8 mouse cellular contexts compared by ENCODE assay signal in genomic region chr2:109694116-109694837, GRCm38 (mm10). TPM values are rescaled to one million over a fixed set of nuclear protein-coding genes. Genes with fewer than 3 reads are reported as not detected.
A peak's percentile ranks its signal among the peaks of the same experiment; 100 is the strongest.
DNase-seq lines count a peak whose midpoint lies in the region; ATAC-seq and TF ChIP-seq lines count a peak whose summit lies in the region.

No protein-coding gene starts in this region.

- DNase-seq in heart, adult 8-10 months (ENCODE audit: low spot score), result no peak
- DNase-seq in ZHBTc4 (ENCODE audit: low read depth, low spot score), result peak; percentile 30
- DNase-seq in liver, embryonic 14.5 days (ENCODE audit: low read depth in 3 of 3, low spot score in 3 of 3), result no peak
- no peak for DNase-seq in natural killer cell, adult 2 months (ENCODE audit: low spot score in 2 of 2)
- no peak for DNase-seq in yolk sac, embryonic 10.5 days (ENCODE audit: low spot score)

- H3K27ac ChIP-seq in heart, embryonic 16.5 days (ENCODE audit: low read length), result no peak overlapping the region
- no peak overlapping the region for H3K27ac ChIP-seq in forebrain, embryonic 13.5 days
- no peak overlapping the region for H3K27ac ChIP-seq in liver, embryonic 14.5 days

- H3K9me3 ChIP-seq in heart, embryonic 16.5 days (replicated peaks; ENCODE audit: control insufficient read depth, low read length), result no peaks in the 10 kb centered on the region
- no peaks in the 10 kb centered on the region for H3K9me3 ChIP-seq in forebrain, embryonic 13.5 days (replicated peaks)
- H3K9me3 ChIP-seq in liver, embryonic 14.5 days (ENCODE audit: control insufficient read depth, low read length), result no peaks in the 10 kb centered on the region

- TF ChIP-seq CTCF in liver, embryonic 14.5 days (IDR thresholded peaks at IDR 0.05; ENCODE audit: low read depth), result no peak

- under 1% methylated on average over 26 of the region's 26 CpGs for WGBS in heart, embryonic 16.5 days
- under 1% methylated on average over 25 of the region's 26 CpGs for WGBS in forebrain, embryonic 13.5 days
- 2% methylated on average over 26 of the region's 26 CpGs for WGBS in liver, embryonic 14.5 days (ENCODE audit: insufficient replicate concordance)

- no peaks in the 10 kb centered on the region for H3K36me3 ChIP-seq in heart, embryonic 16.5 days (ENCODE audit: control insufficient read depth, insufficient read depth)
- H3K36me3 ChIP-seq in forebrain, embryonic 13.5 days (ENCODE audit: poor library complexity, severe bottlenecking), result no peaks in the 10 kb centered on the region
- no peaks in the 10 kb centered on the region for H3K36me3 ChIP-seq in liver, embryonic 14.5 days (replicated peaks; ENCODE audit: control insufficient read depth, insufficient read depth, low read depth)

- peaks cover 39% of the 10 kb centered on the region for H3K27me3 ChIP-seq in heart, embryonic 16.5 days (ENCODE audit: control insufficient read depth, insufficient read depth, low read length)
- H3K27me3 ChIP-seq in forebrain, embryonic 13.5 days, result peaks cover 82% of the 10 kb centered on the region
- peaks cover 23% of the 10 kb centered on the region for H3K27me3 ChIP-seq in liver, embryonic 14.5 days (ENCODE audit: control insufficient read depth, insufficient read depth, low read length)

- no peak for TF ChIP-seq EP300 in liver, embryonic 14.5 days (IDR thresholded peaks at IDR 0.05; ENCODE audit: low read depth)

- peak overlapping the region; percentile 55 for H3K9ac ChIP-seq in heart, embryonic 16.5 days (ENCODE audit: low read length)
- peak overlapping the region; percentile 60; the same call in 1 of the 2 replicates for H3K9ac ChIP-seq in forebrain, embryonic 13.5 days
- H3K9ac ChIP-seq in liver, embryonic 14.5 days (replicated peaks), result no peak overlapping the region

- peak overlapping the region; percentile 66 for H3K4me3 ChIP-seq in heart, embryonic 16.5 days (ENCODE audit: low read length)
- peak overlapping the region; percentile 50 for H3K4me3 ChIP-seq in forebrain, embryonic 13.5 days
- H3K4me3 ChIP-seq in liver, embryonic 14.5 days (ENCODE audit: insufficient read depth in 1 of 2, low read depth in 2 of 2, low read length in 2 of 2), result peak overlapping the region; percentile 3 to 33; a peak in 3 of 4 replicates

- no peak; the same call in 1 of the 2 replicates for ATAC-seq in heart, embryonic 16.5 days (replicated peaks; ENCODE audit: extremely low read depth, insufficient read depth, low FRiP score)
- peak; percentile 28 for ATAC-seq in forebrain, embryonic 13.5 days
- ATAC-seq in liver, embryonic 14.5 days (ENCODE audit: insufficient read depth), result no peak
- ATAC-seq in erythroid progenitor cell, adult 5-6 weeks (replicated peaks; ENCODE audit: low FRiP score, poor library complexity, severe bottlenecking), result no peak

- H3K4me1 ChIP-seq in heart, embryonic 16.5 days (ENCODE audit: control insufficient read depth, insufficient read depth, low read length), result peaks cover 13% of the 10 kb centered on the region
- H3K4me1 ChIP-seq in forebrain, embryonic 13.5 days, result peaks cover 42% of the 10 kb centered on the region
- no peaks in the 10 kb centered on the region for H3K4me1 ChIP-seq in liver, embryonic 14.5 days (replicated peaks; ENCODE audit: control insufficient read depth in 2 of 2, insufficient read depth in 2 of 2, low read length in 1 of 2)

- peak overlapping the region; percentile 95 for H3K4me2 ChIP-seq in heart, embryonic 16.5 days (ENCODE audit: low read depth, low read length)
- H3K4me2 ChIP-seq in forebrain, embryonic 13.5 days, result peak overlapping the region; percentile 82
- H3K4me2 ChIP-seq in liver, embryonic 14.5 days (ENCODE audit: low read depth), result peak overlapping the region; percentile 43

RNA-seq across cellular contexts. Expression of gene Bdnf, which starts 19.8 kb away (rescaled TPM):
- 0.50 and 0.55 TPM in 2 replicates for polyA plus RNA-seq in heart, embryonic 16.5 days (2015; fragmentation: Nextera tagmentation; extraction: Ambion mirVana)
- 1 to 10 TPM; 4.2 to 8.0 (median 6.2) TPM for total RNA-seq in heart, adult 8-10 months (2022)
- 0.74 and 1.2 TPM in 2 replicates for polyA plus RNA-seq in forebrain, embryonic 13.5 days (2015; fragmentation: Nextera tagmentation; extraction: Ambion mirVana)
- 0.02 and 0.04 TPM in 2 replicates for polyA plus RNA-seq in liver, embryonic 14.5 days (2012; rRNA removed)
- polyA plus RNA-seq in liver, embryonic 14.5 days (2014; fragmentation: Nextera tagmentation; extraction: Ambion mirVana), result 0.04 and 0.06 TPM in 2 replicates
- total RNA-seq in erythroid progenitor cell, adult 5-6 weeks (2015; ENCODE audit: low replicate concordance), result not detected in 2 replicates
- total RNA-seq in erythroid progenitor cell, adult 5-6 weeks (2017; ENCODE audit: low replicate concordance), result not detected in 2 replicates

Comparison
In these comparisons a context has a peak if more than half of its experiments do, and no peak if none do; other contexts are left out.
1. H3K4me2 ChIP-seq: peak in every context shown above with its lines; median percentile 95 in heart, embryonic 16.5 days; 82 in forebrain, embryonic 13.5 days; 43 in liver, embryonic 14.5 days.